Mouse (Mus musculus): ENCODE measurements around the gene Epha6. TPM values are rescaled to one million over a fixed set of nuclear protein-coding genes. Genes with fewer than 3 reads are reported as not detected.
"Not testable (repeated sequence)": the region's sequence is repeated elsewhere in the genome, so short reads cannot be mapped to it uniquely, and the experiment has no call there.

The Epha6 gene
- polyA plus RNA-seq, 1 experiment from 2014 or later, result 1.6 TPM

GRCm38 (mm10) chr16:59799790-59800189 is 805.5 kb downstream of the Epha6 start:
- H3K9me3 ChIP-seq (replicated peaks; ENCODE audit: control insufficient read depth, low read length); ATAC-seq; H3K27ac ChIP-seq (ENCODE audit: low read depth, low read length); DNase-seq (ENCODE audit: low spot score); H3K4me1 ChIP-seq (ENCODE audit: control insufficient read depth, insufficient read depth, low read length); H3K9ac ChIP-seq (ENCODE audit: low read length); H3K4me2 ChIP-seq (ENCODE audit: low read length); H3K36me3 ChIP-seq (ENCODE audit: control insufficient read depth, insufficient read depth, low read length); H3K4me3 ChIP-seq (ENCODE audit: low read depth, low read length); H3K27me3 ChIP-seq (replicated peaks; ENCODE audit: control insufficient read depth, insufficient read depth, low read length): not testable (repeated sequence)
- WGBS, result 90% methylated on average over 4 of the region's 4 CpGs

- H3K36me3 ChIP-seq (ENCODE audit: control insufficient read depth, insufficient read depth, low read length), result no peaks in the 10 kb centered on the region
- no peak for ATAC-seq
- no peaks in the 10 kb centered on the region for H3K27me3 ChIP-seq (replicated peaks; ENCODE audit: control insufficient read depth, insufficient read depth, low read length)
- DNase-seq (ENCODE audit: low spot score), result no peak
- no peak overlapping the region for H3K27ac ChIP-seq (ENCODE audit: low read depth, low read length)
- WGBS, result 88% methylated on average over 2 of the region's 2 CpGs
- no peak overlapping the region for H3K4me2 ChIP-seq (ENCODE audit: low read length)
- H3K9ac ChIP-seq (ENCODE audit: low read length), result no peak overlapping the region
- no peaks in the 10 kb centered on the region for H3K9me3 ChIP-seq (replicated peaks; ENCODE audit: control insufficient read depth, low read length)
- no peaks in the 10 kb centered on the region for H3K4me1 ChIP-seq (ENCODE audit: control insufficient read depth, insufficient read depth, low read length)
- no peak overlapping the region for H3K4me3 ChIP-seq (ENCODE audit: low read depth, low read length)
Observed at GRCm38 (mm10) chr16:59772297-59772696, 833.0 kb downstream of the Epha6 start.

- WGBS, result 100% methylated on average over 1 of the region's 1 CpGs
Observed at GRCm38 (mm10) chr16:59770421-59770820, 834.9 kb downstream of the Epha6 start.

DNA sequence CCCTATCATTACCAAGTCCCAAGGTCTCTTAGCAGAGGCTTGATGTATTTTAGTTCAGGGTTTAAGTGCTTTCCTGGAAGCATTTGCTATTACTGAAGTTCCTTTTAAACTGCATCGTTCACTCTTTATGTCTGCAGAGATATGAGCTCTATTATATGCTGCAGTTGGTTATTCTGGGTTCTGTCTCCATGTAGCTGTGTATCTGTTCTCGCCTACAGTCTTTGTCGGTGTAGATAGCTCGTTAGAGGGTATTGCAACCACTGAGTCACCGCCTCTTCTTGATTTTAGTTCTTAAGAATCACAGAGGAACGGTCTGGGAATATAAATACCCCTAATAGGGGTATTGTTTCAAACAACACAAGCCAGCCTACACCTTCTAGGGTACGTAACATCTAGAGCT is 835.4 kb downstream of the Epha6 start:
- H3K9ac ChIP-seq (ENCODE audit: low read length), result no peak overlapping the region
- DNase-seq (ENCODE audit: low spot score) (no peak), ATAC-seq (no peak)
- no peak overlapping the region for H3K4me3 ChIP-seq (ENCODE audit: low read depth, low read length)
- H3K4me2 ChIP-seq (ENCODE audit: low read length), result no peak overlapping the region
- H3K27me3 ChIP-seq (replicated peaks; ENCODE audit: control insufficient read depth, insufficient read depth, low read length), result no peaks in the 10 kb centered on the region
- 48% methylated on average over 7 of the region's 7 CpGs for WGBS
- H3K9me3 ChIP-seq (replicated peaks; ENCODE audit: control insufficient read depth, low read length), result no peaks in the 10 kb centered on the region
- no peak overlapping the region for H3K27ac ChIP-seq (ENCODE audit: low read depth, low read length)
- H3K4me1 ChIP-seq (ENCODE audit: control insufficient read depth, insufficient read depth, low read length), result no peaks in the 10 kb centered on the region
- no peaks in the 10 kb centered on the region for H3K36me3 ChIP-seq (ENCODE audit: control insufficient read depth, insufficient read depth, low read length)

More at GRCm38 (mm10) chr16:59770421-59770820, 834.9 kb downstream of the Epha6 start:
- Histone ChIP-seq H3K4me1 (ENCODE audit: control insufficient read depth, insufficient read depth, low read length) (no peaks in the 10 kb centered on the region), H3K9ac (ENCODE audit: low read length) (no peak overlapping the region), H3K9me3 (replicated peaks; ENCODE audit: control insufficient read depth, low read length) (no peaks in the 10 kb centered on the region), H3K4me2 (ENCODE audit: low read length) (no peak overlapping the region), H3K4me3 (ENCODE audit: low read depth, low read length) (no peak overlapping the region), H3K36me3 (ENCODE audit: control insufficient read depth, insufficient read depth, low read length) (no peaks in the 10 kb centered on the region), H3K27ac (ENCODE audit: low read depth, low read length) (no peak overlapping the region), H3K27me3 (replicated peaks; ENCODE audit: control insufficient read depth, insufficient read depth, low read length) (no peaks in the 10 kb centered on the region)
- DNase-seq (ENCODE audit: low spot score) (no peak), ATAC-seq (no peak)

- DNase-seq (ENCODE audit: low spot score) (no peak), ATAC-seq (no peak)
- Histone ChIP-seq H3K4me2 (ENCODE audit: low read length) (no peak overlapping the region), H3K4me3 (ENCODE audit: low read depth, low read length) (no peak overlapping the region), H3K27ac (ENCODE audit: low read depth, low read length) (no peak overlapping the region), H3K27me3 (replicated peaks; ENCODE audit: control insufficient read depth, insufficient read depth, low read length) (no peaks in the 10 kb centered on the region), H3K9ac (ENCODE audit: low read length) (no peak overlapping the region), H3K4me1 (ENCODE audit: control insufficient read depth, insufficient read depth, low read length) (no peaks in the 10 kb centered on the region), H3K9me3 (replicated peaks; ENCODE audit: control insufficient read depth, low read length) (no peaks in the 10 kb centered on the region), H3K36me3 (ENCODE audit: control insufficient read depth, insufficient read depth, low read length) (no peaks in the 10 kb centered on the region)
- 66% methylated on average over 4 of the region's 4 CpGs for WGBS
Observed at GRCm38 (mm10) chr16:59760875-59761274, 844.5 kb downstream of the Epha6 start.

GRCm38 (mm10) chr16:59750905-59751304 is 854.4 kb downstream of the Epha6 start:
- WGBS, result 93% methylated on average over 4 of the region's 4 CpGs
- ATAC-seq (no peak), DNase-seq (ENCODE audit: low spot score) (no peak)
- no peaks in the 10 kb centered on the region for H3K4me1 ChIP-seq (ENCODE audit: control insufficient read depth, insufficient read depth, low read length)
- H3K4me3 ChIP-seq (ENCODE audit: low read depth, low read length), result no peak overlapping the region
- H3K36me3 ChIP-seq (ENCODE audit: control insufficient read depth, insufficient read depth, low read length), result no peaks in the 10 kb centered on the region
- no peaks in the 10 kb centered on the region for H3K9me3 ChIP-seq (replicated peaks; ENCODE audit: control insufficient read depth, low read length)
- H3K27me3 ChIP-seq (replicated peaks; ENCODE audit: control insufficient read depth, insufficient read depth, low read length), result no peaks in the 10 kb centered on the region
- no peak overlapping the region for H3K27ac ChIP-seq (ENCODE audit: low read depth, low read length)
- no peak overlapping the region for H3K4me2 ChIP-seq (ENCODE audit: low read length)
- no peak overlapping the region for H3K9ac ChIP-seq (ENCODE audit: low read length)

GRCm38 (mm10) chr16:59743669-59744068 is 861.7 kb downstream of the Epha6 start:
- Histone ChIP-seq H3K9me3 (replicated peaks; ENCODE audit: control insufficient read depth, low read length) (no peaks in the 10 kb centered on the region), H3K4me2 (ENCODE audit: low read length) (no peak overlapping the region), H3K36me3 (ENCODE audit: control insufficient read depth, insufficient read depth, low read length) (no peaks in the 10 kb centered on the region), H3K27ac (ENCODE audit: low read depth, low read length) (no peak overlapping the region), H3K4me3 (ENCODE audit: low read depth, low read length) (no peak overlapping the region), H3K4me1 (ENCODE audit: control insufficient read depth, insufficient read depth, low read length) (no peaks in the 10 kb centered on the region), H3K9ac (ENCODE audit: low read length) (no peak overlapping the region), H3K27me3 (replicated peaks; ENCODE audit: control insufficient read depth, insufficient read depth, low read length) (no peaks in the 10 kb centered on the region)
- ATAC-seq (no peak), DNase-seq (ENCODE audit: low spot score) (no peak)
- 84% methylated on average over 1 of the region's 1 CpGs for WGBS

- H3K9me3 ChIP-seq (replicated peaks; ENCODE audit: control insufficient read depth, low read length), result no peaks in the 10 kb centered on the region
Observed at GRCm38 (mm10) chr16:59715524-59715923, 889.8 kb downstream of the Epha6 start.

GRCm38 (mm10) chr16:59693230-59693629 is 912.1 kb downstream of the Epha6 start:
- no peak for ATAC-seq
- Histone ChIP-seq H3K4me2 (ENCODE audit: low read length) (no peak overlapping the region), H3K4me1 (ENCODE audit: control insufficient read depth, insufficient read depth, low read length) (no peaks in the 10 kb centered on the region), H3K27ac (ENCODE audit: low read depth, low read length) (no peak overlapping the region), H3K27me3 (replicated peaks; ENCODE audit: control insufficient read depth, insufficient read depth, low read length) (no peaks in the 10 kb centered on the region), H3K4me3 (ENCODE audit: low read depth, low read length) (no peak overlapping the region), H3K9ac (ENCODE audit: low read length) (no peak overlapping the region), H3K9me3 (replicated peaks; ENCODE audit: control insufficient read depth, low read length) (no peaks in the 10 kb centered on the region), H3K36me3 (ENCODE audit: control insufficient read depth, insufficient read depth, low read length) (no peaks in the 10 kb centered on the region)
- 88% methylated on average over 7 of the region's 7 CpGs for WGBS
- no peak for DNase-seq (ENCODE audit: low spot score)

More at GRCm38 (mm10) chr16:59715524-59715923, 889.8 kb downstream of the Epha6 start:
- H3K27ac ChIP-seq (ENCODE audit: low read depth, low read length), result no peak overlapping the region
- H3K4me2 ChIP-seq (ENCODE audit: low read length), result no peak overlapping the region
- H3K36me3 ChIP-seq (ENCODE audit: control insufficient read depth, insufficient read depth, low read length), result no peaks in the 10 kb centered on the region
- no peak overlapping the region for H3K9ac ChIP-seq (ENCODE audit: low read length)
- no peak overlapping the region for H3K4me3 ChIP-seq (ENCODE audit: low read depth, low read length)
- ATAC-seq (no peak), DNase-seq (ENCODE audit: low spot score) (no peak)
- no peaks in the 10 kb centered on the region for H3K4me1 ChIP-seq (ENCODE audit: control insufficient read depth, insufficient read depth, low read length)
- 93% methylated on average over 4 of the region's 4 CpGs for WGBS
- H3K27me3 ChIP-seq (replicated peaks; ENCODE audit: control insufficient read depth, insufficient read depth, low read length), result no peaks in the 10 kb centered on the region

Data from forebrain, embryonic 14.5 days (tissue).